Mouse (Mus musculus) cerebellum, postnatal 4 days (tissue): ENCODE results near the gene Sgf29.

Experiments
- DNase-seq, 2 experiments: peaks; one replicate each; pipeline ENCODE4 v3.0.0; 2022; ENCODE audit warnings: low spot score in 2 of 2, mixed read lengths in 1 of 2

Sgf29 gene

DNA sequence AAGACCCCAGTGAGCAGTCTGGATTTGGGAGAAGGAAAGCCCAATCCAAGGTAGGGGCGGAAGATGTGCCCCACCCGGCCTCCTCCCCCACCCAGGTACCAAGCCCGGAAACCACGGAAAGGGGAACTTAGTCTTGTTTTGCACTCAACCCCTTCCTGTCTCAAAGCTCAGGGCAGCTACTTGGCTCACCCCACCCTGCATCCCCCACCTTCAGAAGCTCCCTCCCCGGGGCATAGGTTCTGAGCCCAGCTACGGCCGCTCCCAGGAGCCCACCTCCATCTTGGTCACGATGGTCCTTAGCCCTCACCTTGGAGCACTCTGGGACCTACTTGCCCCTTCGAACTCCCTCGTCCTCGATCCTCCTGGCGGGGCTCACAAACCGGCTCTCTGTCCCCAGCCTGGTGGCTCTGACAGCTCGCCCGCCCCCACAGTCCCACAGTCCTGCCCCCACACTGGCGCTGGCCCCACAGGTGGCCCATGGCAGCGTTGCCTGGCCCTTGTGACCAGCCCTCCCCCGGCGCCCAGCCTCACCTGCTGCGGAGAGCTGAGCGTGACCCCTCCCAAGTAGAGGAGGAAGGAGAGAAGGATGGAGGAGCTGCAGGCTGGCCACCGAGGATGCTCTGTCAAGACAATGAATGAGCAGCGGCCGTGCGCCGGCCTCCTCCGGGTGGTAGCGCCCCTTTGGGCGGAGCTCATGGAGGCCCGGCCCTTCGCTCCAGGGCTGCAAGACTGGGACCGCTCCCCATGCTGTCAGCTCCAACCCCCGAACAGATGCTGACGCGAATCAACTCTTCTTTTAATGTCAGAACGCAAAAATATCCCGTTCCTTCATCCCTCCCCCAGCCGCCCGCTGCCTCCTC is 55.2 kb downstream of the Sgf29 start:
- DNase-seq, result peak; percentile 75 to 76

DNA sequence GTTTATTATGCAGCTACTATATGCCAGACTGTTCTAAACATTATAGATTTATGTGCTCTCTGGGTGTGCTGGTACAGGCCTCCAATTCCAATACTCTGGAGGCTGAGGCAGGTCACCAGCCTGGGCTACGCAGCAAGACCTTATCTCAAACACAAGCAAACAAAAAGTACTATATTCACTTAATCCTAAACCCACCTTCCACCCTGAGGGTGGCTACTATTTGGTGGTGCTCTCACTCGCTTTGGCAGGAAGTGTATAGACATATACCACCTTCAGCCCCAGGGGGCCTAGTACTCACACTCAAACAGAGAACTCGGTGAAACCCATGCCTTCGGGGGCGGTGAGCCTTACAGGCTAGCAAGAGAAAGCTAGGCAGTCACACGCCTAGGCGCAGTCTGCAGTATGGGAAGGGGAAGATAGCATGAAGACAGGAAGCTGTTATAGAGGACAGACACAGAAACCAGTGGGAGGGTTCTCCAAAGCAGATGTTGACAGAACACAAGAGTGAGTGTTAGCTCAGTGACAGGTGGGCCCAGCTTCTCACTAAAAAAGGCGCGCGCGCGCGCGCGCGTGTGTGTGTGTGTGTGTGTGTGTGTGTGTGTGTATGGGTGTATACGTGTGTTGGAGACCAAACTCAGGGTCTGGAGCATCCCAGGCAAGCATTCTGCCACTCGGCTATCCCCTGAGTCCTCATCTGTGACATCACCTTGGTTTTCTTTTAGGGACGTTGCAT is 58.5 kb downstream of the Sgf29 start, which contains the start of gene Coro1a:
TSS of gene Coro1a (minus strand) at position 346 of the 733 bp plus-strand sequence.
- DNase-seq, result no peak

DNA sequence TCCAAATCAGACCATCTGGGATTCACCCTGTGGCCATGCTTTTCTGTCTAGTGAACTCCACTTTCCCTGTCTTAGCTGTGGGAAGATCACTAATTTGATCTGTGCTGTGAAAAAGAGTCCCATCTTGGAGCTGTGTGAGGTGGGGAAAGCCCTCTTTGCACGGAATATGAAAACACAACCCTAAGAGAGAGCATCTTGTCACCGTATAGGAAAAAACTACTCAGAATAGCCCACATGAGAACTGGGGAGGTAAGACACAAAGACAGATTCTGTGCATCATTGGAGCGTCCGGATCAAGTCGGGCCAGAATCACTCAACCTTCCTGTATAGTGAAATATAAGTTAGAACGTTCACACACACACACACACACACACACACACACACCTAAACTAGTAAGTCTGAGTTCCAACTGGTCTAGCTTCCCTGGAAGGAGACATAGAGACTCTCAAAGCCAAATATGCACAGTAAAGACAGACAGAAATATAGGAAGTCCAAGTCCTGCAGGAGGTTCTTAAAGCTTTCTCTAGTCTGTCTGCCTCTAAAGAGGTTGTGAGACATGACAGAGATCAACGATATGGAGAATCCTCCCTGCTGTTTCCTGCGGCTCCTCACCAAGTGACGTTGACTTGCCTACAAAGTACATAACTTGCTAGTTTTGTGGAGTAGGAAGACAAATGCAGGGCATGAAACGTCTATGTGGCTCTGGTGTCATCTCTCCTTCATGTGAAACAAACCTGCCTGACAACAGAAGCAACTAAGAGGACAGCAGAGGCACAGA is 59.3 kb downstream of the Sgf29 start:
- DNase-seq, result no peak

DNA sequence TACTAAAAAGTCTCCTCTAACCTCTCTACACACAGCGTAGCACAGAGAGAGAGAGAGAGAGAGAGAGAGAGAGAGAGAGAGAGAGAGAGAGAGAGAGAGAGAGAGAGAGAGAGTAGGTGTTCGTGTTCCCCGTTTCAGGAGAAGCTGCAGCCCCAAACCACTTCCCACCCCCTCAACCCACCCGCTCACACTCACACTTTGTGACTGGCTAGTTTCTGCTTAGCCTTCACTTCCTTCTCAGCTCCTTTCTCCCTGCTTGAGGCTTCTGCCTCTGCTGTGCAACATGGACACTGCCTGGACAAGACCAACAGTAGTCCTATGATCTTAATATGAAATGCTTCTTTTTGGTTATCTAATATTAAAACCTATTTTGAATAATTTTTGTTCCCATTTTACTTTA is 61.2 kb downstream of the Sgf29 start:
- no peak for DNase-seq

DNA sequence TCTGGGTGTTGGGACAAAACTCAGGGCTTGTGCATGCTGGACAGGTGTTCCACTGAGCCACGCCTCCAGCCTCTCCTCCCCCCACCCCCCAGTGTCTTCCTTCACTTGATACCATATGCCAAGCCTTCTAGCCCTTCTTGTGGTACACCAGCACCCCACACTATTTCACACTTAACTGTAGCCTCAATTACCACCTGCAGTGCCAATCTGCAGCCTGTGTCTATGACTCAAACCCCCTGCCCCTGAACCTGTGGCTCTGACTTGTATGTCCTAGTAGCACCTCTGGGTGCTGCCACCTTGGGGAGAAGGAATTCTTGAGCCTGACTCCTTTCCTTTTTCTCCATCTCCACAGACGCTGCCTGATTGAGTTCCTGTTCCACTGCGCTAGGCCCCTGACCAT is 62.8 kb downstream of the Sgf29 start:
- DNase-seq, result no peak

DNA sequence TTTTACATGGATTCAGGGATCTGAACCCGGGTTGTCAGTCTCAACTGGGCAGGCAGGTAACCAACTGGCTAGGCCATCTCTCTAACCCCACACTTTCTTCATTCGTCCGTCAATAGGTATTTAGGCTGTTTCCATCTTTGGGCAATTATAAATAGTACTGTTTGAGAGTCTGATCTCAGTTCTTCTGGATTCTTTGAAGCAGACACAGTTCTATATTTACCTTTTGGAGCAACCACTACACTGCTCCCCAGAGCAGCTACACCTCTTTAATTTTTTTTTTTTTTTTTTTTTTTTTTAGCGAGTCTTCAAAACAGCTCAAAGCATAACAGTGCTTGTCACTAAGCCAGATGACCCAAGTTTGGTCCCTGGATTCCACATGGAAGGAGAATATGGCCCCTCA is 66.6 kb downstream of the Sgf29 start:
- DNase-seq, result no peak

DNA sequence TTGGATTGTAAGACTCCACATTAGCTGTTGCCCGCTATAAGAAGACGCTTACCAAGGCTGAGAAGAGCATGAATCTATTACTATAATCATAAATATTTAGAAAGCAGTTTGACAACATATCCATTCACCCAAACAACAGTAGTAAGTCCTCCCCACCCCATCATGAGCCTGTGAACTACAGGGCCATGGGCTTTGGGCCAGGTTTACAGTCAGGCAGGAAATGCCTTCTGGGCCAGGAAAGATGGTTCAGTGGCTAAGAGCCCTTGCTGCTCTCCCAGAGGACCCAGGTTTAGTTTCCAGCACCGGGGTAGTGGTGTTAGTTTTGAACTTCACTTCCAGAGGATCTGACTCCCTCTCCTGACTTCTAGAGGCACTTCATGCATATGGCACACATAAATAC is 68.5 kb downstream of the Sgf29 start:
- no peak for DNase-seq

DNA sequence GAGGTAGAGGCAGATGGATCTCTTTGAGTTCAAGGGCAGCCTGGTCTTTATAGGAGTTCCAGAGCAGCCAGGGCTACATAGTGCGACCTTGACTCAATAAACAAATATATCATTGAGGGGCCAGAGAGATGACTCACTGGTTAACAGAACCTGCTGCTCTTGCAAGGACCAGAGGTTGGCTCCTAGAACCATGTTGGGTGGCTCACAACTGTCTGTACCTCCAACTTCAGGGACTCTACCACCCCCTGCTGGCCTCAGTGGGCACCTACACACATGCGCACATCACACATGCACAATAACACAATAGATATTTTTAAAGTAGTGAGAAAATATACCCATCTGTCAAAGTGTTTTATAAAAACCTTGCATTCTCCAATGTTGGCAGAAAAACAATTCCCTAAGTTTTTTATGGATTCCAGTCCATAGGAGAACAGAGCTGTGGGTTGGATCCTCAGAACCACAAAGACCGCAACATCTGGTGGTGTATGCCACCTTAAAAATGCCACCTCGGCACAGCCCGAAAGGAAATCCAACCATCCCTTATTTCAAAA is 69.8 kb downstream of the Sgf29 start:
- DNase-seq, result no peak

DNA sequence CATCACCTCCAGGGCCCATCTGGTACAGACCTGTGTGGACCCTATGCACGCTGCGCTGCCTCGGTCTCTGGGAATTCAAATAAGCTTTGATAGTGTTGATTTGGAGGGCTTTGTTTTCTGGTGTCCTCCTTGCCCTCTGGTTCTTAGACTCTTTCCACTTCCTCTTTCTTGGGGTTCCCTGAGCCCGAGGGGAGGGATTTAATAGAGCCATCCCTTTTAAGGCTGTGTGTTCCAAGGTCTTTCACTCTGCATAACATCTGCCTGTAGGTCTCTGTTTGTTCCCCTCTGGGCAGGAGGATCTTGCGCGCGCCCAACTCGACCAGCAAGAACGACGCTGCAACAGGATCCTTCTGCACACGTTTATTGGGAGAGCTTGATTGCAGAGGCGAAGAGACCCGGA is 72.5 kb downstream of the Sgf29 start:
- DNase-seq, result no peak
